Mouse (Mus musculus): Measurements from ENCODE around the gene Asl.
A peak's percentile ranks its signal among the peaks of the same experiment; 100 is the strongest.
"Not testable (repeated sequence)": the region's sequence is repeated elsewhere in the genome, so short reads cannot be mapped to it uniquely, and the experiment has no call there.

The Asl gene

DNA sequence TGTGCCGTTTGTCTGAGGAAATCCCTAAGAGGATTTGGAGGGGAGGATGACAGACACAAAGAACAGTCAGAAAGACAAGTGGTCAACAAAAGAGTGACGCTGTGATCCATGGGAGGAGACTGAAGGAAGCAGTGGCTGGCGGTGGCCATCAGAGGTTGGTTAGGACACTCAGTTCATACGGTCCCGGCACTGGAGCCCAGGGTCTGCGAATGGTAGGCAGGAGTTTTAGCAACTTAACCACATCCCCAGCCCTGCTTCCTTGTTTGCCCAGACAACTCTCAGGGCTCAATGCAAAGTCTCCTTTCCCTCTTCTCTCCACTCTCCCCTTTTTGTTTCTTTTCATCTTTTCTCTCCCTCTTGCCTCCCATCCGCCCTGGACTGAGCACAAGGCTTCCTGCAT, 17.1 kb upstream of the Asl start:
- DNase-seq (ENCODE audit: low read depth): no peak

- DNase-seq (ENCODE audit: low read depth): no peak
Measured at GRCm38 (mm10) chr5:130044201-130044695, 15.2 kb upstream of the Asl start.

- no peak for DNase-seq (ENCODE audit: low read depth)
Measured at GRCm38 (mm10) chr5:130043741-130044140, 14.7 kb upstream of the Asl start.

DNA sequence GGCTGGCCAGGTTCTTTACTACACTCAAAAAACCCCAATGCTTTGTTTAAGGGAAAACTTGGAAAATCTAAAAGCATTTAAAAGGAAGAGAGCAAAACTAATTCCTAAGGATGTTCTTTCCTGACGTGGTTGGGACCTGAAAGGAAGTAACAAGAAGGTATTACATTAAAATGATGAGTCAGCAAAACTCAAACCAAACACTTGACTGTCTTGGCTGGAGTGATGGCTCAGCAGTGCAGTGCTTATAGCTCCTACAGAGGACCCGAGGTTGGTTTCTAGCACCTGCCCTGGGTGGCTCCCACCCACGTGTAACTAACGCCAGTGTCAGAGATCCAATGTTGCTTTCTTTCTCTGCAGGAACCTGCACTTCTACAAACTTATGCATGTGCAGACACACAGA, 12.2 kb upstream of the Asl start:
- no peak for DNase-seq (ENCODE audit: low read depth)

DNA sequence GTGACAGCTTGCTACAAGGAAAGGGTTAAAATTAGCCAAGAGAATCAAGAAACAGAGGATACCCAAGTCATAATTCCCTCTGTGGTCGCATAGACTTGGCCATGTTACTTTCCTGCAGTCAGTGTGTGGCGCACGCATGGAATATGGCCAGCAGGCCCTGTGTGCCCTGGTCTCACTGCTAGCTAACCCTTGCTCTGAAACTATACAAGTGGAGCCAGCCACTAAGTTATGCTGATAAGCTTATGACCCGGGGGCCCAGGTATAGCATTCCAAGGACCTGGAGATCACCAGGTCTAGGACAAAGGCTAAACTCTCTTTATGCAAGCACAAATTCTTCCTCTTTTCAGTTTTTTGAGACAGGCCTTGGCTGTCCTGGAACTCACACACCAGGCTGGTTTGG, 11.8 kb upstream of the Asl start:
- DNase-seq (ENCODE audit: low read depth): no peak

- DNase-seq (ENCODE audit: low read depth): peak; percentile 56
Measured at GRCm38 (mm10) chr5:130037752-130038455, 8.9 kb upstream of the Asl start.

DNA sequence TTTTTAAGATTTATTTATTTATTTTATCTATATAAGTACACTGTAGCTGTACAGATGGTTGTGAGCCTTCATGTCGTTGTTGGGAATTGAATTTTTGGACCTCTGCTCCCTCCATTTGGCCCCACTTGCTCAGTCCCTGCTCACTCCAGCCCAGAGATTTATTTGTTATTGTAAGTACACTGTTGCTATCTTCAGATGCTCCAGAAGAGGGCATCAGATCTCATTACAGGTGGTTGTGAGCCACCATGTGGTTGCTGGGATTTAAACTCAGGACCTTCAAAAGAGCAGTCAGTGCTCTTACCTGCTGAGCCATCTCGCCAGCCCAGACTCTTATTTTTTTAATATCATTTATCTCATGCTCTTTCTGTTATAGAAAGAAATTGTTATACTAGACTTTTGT, 7.3 kb upstream of the Asl start:
- not testable (repeated sequence) for DNase-seq (ENCODE audit: low read depth)

DNA sequence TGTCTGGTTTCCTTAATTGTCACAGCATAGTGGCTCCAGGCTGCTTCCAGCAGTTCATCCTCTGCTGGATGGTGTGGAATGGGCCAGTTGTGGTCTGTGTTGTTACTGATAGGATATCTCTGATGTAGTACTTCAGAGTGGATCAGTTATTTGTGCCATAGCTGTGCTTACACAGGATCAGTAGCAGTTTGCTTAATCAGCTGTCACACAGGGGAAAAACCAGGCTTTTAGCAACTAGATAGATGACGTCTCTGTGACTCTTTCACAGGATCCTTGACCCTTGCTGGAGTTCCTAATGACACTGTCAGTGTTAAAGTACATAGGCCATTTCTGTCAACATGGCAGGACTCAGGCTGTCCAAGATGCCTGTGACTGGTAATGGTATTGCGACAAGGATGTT, 4.8 kb upstream of the Asl start:
- no peak for DNase-seq (ENCODE audit: low read depth)

GRCm38 (mm10) chr5:130031410-130032390, 2.7 kb upstream of the Asl start:
- DNase-seq (ENCODE audit: low read depth): no peak

DNA sequence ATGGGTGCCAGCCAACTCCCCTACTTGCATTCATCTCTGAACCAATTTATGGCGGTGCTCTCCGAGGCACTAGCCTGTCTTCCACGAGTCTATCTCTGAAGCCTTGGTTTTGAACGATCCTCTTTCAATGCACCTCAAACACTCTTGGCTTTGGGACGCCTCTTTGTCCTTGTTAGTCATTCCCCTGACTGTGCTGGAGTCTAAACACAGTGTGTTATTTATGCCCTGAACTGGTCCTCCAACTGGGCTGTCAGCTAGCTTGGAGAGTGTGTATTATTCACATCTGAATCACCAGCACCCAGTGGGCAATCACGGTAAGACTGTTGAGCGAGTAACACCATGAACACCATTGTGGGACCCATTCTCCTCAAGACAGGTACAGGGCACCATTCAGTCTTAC, 1.4 kb downstream of the Asl start:
- DNase-seq (ENCODE audit: low read depth): no peak

- no peak for DNase-seq (ENCODE audit: low read depth)
Measured at GRCm38 (mm10) chr5:130027134-130027533, 1.9 kb downstream of the Asl start.

DNA sequence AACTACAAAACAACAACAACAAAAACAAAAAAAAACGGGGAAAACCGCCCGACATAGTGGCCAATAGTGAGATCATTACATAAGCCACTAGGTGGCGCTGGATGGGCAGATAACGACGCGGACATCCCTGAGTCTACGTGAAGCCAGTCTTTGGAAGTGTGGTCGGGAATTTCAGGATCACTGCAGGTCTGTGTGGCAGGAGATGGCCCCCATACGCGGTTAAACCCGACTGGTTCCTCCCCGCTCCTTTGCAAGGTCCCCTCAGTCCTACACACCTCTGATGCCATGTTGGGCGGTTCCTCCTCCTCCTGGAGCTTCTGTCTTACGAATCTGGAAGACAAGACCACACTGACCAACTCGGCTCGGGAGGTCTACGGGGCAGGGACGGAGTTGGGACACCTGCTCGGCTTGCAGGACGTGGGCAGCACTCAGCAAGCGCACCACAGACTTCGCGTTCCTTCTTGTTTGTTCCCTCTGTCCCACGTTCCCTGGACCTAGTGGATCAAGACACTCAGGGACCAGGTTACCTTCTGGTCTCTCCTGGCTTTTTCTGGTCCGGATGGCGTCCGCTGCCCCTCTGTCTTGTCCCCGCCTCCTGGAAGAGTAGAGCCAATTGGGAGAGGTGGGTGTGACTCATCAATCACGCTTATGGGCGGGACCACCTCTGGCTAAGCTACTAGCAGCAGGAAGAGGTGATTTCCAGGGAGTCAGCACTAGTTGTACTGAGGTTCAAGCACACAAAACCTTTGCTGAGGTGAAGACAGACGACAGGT, 5.1 kb downstream of the Asl start:
- DNase-seq (ENCODE audit: low read depth): peak; percentile 85

- no peak for DNase-seq (ENCODE audit: low read depth)
Measured at GRCm38 (mm10) chr5:130023067-130023766, 5.8 kb downstream of the Asl start.

DNA sequence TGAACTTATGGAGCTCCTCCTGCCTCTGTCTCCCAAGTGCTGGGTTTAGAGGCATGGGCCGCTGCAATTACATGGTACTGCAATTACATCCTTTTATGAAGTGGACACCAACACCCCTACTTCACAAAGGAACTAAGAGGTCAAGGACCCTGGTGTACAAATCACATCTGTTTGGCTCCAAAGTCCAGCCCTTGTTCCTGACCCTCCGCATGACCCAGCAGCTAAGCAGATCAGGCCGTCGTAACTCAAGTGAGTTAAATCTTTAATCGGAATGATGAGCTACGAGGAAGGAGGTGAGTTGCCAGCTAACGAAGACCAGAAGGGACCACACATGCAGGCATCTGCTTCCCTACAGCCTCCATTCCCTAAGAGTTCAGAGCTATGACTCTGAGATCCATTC, 6.7 kb downstream of the Asl start:
- DNase-seq (ENCODE audit: low read depth): no peak

DNA sequence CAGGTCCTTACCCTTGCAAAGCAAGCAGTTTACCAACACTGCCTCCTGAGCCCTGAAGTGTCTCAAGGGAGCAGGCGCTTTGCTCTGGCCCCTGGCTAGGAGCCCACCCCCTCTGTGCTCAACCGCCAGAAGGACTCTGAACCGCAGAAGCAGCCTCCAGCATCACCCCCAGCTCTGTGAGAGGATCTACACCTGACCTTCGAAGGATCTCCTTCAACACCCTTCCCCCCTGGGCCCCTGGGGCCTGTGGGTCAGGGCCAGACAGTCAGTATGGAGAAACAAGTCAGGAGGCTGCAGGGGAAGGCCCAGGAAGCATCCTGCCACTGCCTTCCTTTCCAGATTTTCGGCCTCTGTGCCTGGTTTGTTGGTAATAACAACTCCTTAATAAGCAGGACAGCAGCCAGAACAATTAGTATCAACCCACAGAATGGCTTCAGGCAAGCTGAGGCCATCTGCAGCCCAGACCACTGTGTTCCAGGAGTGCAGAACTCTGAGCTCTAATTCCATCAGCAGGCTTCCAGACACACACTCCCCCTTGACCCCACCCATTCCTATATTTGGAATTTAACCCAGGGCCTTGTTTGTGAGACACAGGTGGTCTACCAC, 7.6 kb downstream of the Asl start:
- DNase-seq (ENCODE audit: low read depth): no peak

DNA sequence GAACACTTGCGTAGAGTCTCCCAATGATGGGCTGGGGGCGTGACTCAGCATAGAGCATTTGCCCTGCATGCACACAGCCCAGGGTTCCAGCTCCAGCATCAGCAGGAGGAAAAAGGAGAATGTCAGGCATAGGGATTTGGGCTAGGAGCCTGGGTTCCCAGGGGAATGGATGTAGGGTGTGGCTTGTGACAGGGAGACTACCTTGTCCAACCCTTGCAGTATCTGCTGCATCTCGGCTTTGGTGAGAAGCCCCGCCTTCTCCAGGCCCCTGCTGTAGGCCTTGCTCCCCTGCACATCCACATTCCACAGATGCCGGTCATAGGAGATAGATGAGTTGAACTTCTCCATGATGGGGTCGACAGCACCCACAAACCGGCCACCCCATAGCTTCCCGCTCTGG, 9.6 kb downstream of the Asl start:
- no peak for DNase-seq (ENCODE audit: low read depth)

DNA sequence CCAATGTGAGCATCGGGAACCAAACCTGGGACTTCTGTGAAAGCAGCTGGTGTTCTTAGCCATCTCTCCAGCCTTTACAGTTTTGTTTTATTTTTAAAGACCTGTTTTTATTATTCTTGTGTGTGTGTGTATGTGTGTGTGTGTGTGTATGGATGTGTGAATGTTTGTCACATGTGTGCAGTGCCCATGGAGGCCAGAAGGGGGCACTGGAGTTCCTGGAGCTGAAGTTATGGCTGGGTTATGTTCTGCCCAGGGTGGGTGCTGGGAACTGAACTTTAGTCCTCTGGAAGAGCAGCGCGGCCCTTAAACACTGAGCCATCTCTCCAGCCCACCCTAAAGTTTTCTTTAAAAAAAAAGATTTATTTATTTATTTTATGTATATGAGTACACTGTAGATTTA, 13.9 kb downstream of the Asl start:
- DNase-seq (ENCODE audit: low read depth): no peak

DNA sequence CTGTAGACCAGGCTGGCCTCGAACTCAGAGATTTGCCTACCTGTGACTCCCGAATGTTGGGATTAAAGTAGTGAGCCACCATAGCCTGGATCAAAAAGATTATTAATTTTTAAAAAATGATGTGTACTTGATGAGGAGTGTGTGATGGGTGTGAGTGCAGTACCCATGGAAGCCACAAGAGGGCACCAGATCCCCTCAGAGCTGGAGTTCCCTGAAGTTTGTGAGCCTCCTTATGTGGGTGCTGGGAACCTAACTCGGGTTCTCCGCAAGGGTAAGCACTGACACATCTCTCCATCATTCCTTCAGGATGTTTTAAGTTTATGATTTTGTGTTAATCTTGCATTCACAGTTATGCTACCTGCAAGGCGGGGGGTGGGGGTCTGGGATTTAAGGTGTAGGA, 18.1 kb downstream of the Asl start:
- no peak for DNase-seq (ENCODE audit: low read depth)

- DNase-seq (ENCODE audit: low read depth): no peak
Measured at GRCm38 (mm10) chr5:130009784-130010183, 19.3 kb downstream of the Asl start.

DNA sequence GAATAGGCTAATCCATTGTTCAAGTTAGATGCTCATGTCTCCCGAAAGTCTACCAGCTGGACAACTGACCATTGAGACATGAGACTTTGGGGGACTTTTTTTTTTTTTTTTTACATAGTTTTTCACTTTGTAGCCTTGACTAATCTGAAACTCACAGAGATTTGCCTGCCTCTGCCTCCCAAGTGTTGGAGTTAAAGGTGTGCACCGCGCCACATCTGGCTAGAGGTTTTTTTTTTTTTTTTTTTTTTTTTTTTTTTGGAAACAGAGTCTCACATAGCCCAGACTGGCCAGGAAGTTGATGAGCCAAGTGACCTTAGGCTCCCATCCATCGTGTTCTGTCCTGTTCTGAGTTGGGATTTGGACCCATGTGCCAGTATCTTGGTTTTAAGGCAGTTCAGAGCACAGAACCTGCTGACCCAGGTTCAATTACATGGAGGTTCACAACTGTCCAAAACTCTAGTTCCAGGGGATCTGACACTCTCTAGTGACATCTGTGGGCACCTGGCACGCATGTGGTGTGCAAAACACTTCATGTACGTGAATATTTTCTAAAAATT, 20.9 kb downstream of the Asl start:
- DNase-seq (ENCODE audit: low read depth): no peak

DNA sequence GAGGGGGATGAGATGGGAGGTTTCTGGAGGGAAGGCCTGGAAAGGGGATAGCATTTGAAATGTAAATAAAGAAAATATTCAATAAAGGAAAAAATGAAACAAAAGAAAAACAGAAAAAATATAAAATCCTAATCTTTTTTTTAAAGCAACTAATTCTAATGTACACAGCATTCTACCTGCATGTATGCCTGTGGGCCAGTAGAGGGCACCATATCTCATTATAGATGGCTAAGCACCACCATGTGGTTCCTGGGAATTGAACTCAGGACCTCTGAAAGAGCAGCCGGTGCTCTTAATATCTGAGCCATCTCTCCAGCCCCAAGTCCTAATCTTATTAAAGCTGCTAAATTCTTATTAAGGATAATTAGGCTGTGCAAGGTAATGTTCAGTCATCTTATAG, 21.7 kb downstream of the Asl start:
- no peak for DNase-seq (ENCODE audit: low read depth)

All from c-Kit-positive CD71-negative TER-119-negative erythroid progenitor cells, embryonic 14.5 days (primary cell).